Mouse (Mus musculus) gastrocnemius, postnatal 25 days (tissue): ENCODE data around the gene Fbxl17. TPM values are rescaled to one million over a fixed set of nuclear protein-coding genes. Genes with fewer than 3 reads are reported as not detected.

Experiments used
- DNase-seq: peaks from one replicate; pipeline ENCODE4 v3.0.0; 2022
- microRNA-seq, 2 experiments: library from miRNA; unstranded; fragments of <30 nt; microRNA quantifications; one replicate each; pipeline ENCODE4 v1.2.0; 2021; ENCODE audit warnings: borderline replicate concordance in 2 of 2
- total RNA-seq, 2 experiments: library from RNA; stranded (reverse); gene quantifications; 1 replicate in 1 of 2; 2 replicates in 1 of 2; pipeline ENCODE4 v1.2.3; 2021

The Fbxl17 gene
- total RNA-seq, 2 experiments from 2014 or later: 34.9 to 37.8 TPM

- no peak for DNase-seq
These were observed 454.5 kb downstream of the Fbxl17 start for GRCm38 (mm10) chr17:63045297-63045696.

GRCm38 (mm10) chr17:63043046-63043675 is 456.7 kb downstream of the Fbxl17 start:
- no peak for DNase-seq

- no peak for DNase-seq
These were observed 462.3 kb downstream of the Fbxl17 start for GRCm38 (mm10) chr17:63037562-63037961.

- DNase-seq: no peak
These were observed 466.7 kb downstream of the Fbxl17 start for GRCm38 (mm10) chr17:63033141-63033540.

- no peak for DNase-seq
These were observed 470.7 kb downstream of the Fbxl17 start for GRCm38 (mm10) chr17:63029105-63029504.

- DNase-seq: no peak
These were observed 474.6 kb downstream of the Fbxl17 start for GRCm38 (mm10) chr17:63025238-63025637.

GRCm38 (mm10) chr17:63017605-63018167 is 482.1 kb downstream of the Fbxl17 start:
- DNase-seq: no peak

- no peak for DNase-seq
These were observed 487.3 kb downstream of the Fbxl17 start for GRCm38 (mm10) chr17:63012571-63012923.

GRCm38 (mm10) chr17:63011893-63012570 is 487.8 kb downstream of the Fbxl17 start:
- DNase-seq: peak; percentile 37

- no peak for DNase-seq
These were observed 489.0 kb downstream of the Fbxl17 start for GRCm38 (mm10) chr17:63010830-63011229.

GRCm38 (mm10) chr17:63008788-63009187 is 491.0 kb downstream of the Fbxl17 start:
- DNase-seq: no peak

- no peak for DNase-seq
These were observed 491.5 kb downstream of the Fbxl17 start for GRCm38 (mm10) chr17:63008277-63008676.

- no peak for DNase-seq
These were observed 491.9 kb downstream of the Fbxl17 start for GRCm38 (mm10) chr17:63007876-63008275.

Small RNA genes lying within 50 kb of the gene (microRNA-seq; reads per million reads assigned to microRNA genes)
- gene Gm24813: 0 reads per million in 2 experiments
